Mouse (Mus musculus) hematopoietic stem cell, adult 5-6 weeks (primary cell): ENCODE results near the gene Ndufaf3. TPM values are rescaled to one million over a fixed set of nuclear protein-coding genes. Genes with fewer than 3 reads are reported as not detected.
"Not testable (repeated sequence)": the region's sequence is repeated elsewhere in the genome, so short reads cannot be mapped to it uniquely, and the experiment has no call there.

Experiments
- ATAC-seq, 2 experiments: fragments of 125-278 bp in 1 of 2; replicated peaks in 1 of 2; 2 replicates each; pipeline ENCODE4 v1.8.0; 2016 to 2017; ENCODE audit warnings: inconsistent platforms in 2 of 2, mild to moderate bottlenecking in 2 of 2, moderate number of reproducible peaks in 2 of 2, low read depth in 1 of 2, moderate TSS enrichment in 1 of 2; ENCODE audit not compliant: low FRiP score in 2 of 2, poor library complexity in 2 of 2, severe bottlenecking in 2 of 2, insufficient read depth in 1 of 2, low TSS enrichment in 1 of 2
- total RNA-seq: library from RNA; stranded (forward); fragments of 172-1452, 232-1000 nt; gene quantifications from 2 replicates; pipeline ENCODE4 v1.2.3, GENCODE M21; 2017

The Ndufaf3 gene
- 11.1 and 15.9 TPM in 2 replicates for total RNA-seq

- peak; percentile 74 to 75 for ATAC-seq
Measured at GRCm38 (mm10) chr9:108566815-108567776, at the start of gene Ndufaf3. Ndufaf3 (minus strand) TSS chr9:108567434.

GRCm38 (mm10) chr9:108611488-108611887 lies 44.3 kb upstream of the Ndufaf3 start:
- no peak for ATAC-seq

GRCm38 (mm10) chr9:108608889-108609288 lies 41.7 kb upstream of the Ndufaf3 start:
- ATAC-seq, result no peak

- not testable (repeated sequence) for ATAC-seq
Measured at GRCm38 (mm10) chr9:108607929-108608328, 40.7 kb upstream of the Ndufaf3 start.

- no peak for ATAC-seq
Measured at GRCm38 (mm10) chr9:108601986-108602385, 34.8 kb upstream of the Ndufaf3 start.

- no peak for ATAC-seq
Measured at GRCm38 (mm10) chr9:108600011-108600410, 32.8 kb upstream of the Ndufaf3 start.

GRCm38 (mm10) chr9:108599021-108599566 lies 31.9 kb upstream of the Ndufaf3 start:
- no peak for ATAC-seq

GRCm38 (mm10) chr9:108596998-108597764 lies 29.9 kb upstream of the Ndufaf3 start, which contains the start of gene P4htm:
P4htm (minus strand) TSS chr9:108597667.
- ATAC-seq, result peak; percentile 60 to 77

- no peak for ATAC-seq
Measured at GRCm38 (mm10) chr9:108594354-108594753, 27.1 kb upstream of the Ndufaf3 start.

- no peak for ATAC-seq
Measured at GRCm38 (mm10) chr9:108591462-108591861, 24.2 kb upstream of the Ndufaf3 start.

- ATAC-seq, result peak in 1 of 2 experiments; percentile 29; a peak in 1 of 4 replicates
Measured at GRCm38 (mm10) chr9:108589229-108589628, 22.0 kb upstream of the Ndufaf3 start.

GRCm38 (mm10) chr9:108587571-108588180 lies 20.4 kb upstream of the Ndufaf3 start:
- ATAC-seq, result no peak

- ATAC-seq, result no peak
Measured at GRCm38 (mm10) chr9:108579344-108579690, 12.1 kb upstream of the Ndufaf3 start.

- peak; percentile 88 to 93 for ATAC-seq
Measured at GRCm38 (mm10) chr9:108578545-108579343, 11.5 kb upstream of the Ndufaf3 start, which contains the start of gene Wdr6. Wdr6 (minus strand) TSS chr9:108578739.

- no peak for ATAC-seq
Measured at GRCm38 (mm10) chr9:108577934-108578544, 10.8 kb upstream of the Ndufaf3 start.

- no peak for ATAC-seq
Measured at GRCm38 (mm10) chr9:108577025-108577424, 9.8 kb upstream of the Ndufaf3 start.
